In genomic region chr11:45979946-45980892, GRCm38 (mm10) we compare ENCODE assay signal across 8 mouse cellular contexts. TPM values are rescaled to one million over a fixed set of nuclear protein-coding genes. Genes with fewer than 3 reads are reported as not detected.
DNase-seq lines count a peak whose midpoint lies in the region; TF ChIP-seq lines count a peak whose summit lies in the region.

TSS of gene Sox30 (plus strand) at chr11:45980310.

- H3K4me3 ChIP-seq in embryonic fibroblast, embryonic 13.5 days (ENCODE audit: insufficient read depth, low read length) = peak within 1 kb of the TSS; percentile 4; the same call in 1 of the 2 replicates

- H3K4me1 ChIP-seq in embryonic fibroblast, embryonic 13.5 days (ENCODE audit: control insufficient read depth, insufficient read depth, low read length) = no peaks in the 10 kb centered on the region

- H3K27ac ChIP-seq in embryonic fibroblast, embryonic 13.5 days (ENCODE audit: insufficient read depth, low read length) = no peak within 1 kb of the TSS

- peak; percentile 28 to 43 for DNase-seq in spleen, adult 18-20 months
- DNase-seq in spleen, adult 12 weeks (ENCODE audit: low spot score) = no peak
- peak; percentile 71 for DNase-seq in heart, postnatal 4 days
- DNase-seq in layer of hippocampus, adult 9-11 months = peak; percentile 41
- DNase-seq in lung, postnatal 4 days = peak; percentile 67 to 81
- peak; percentile 20 to 28 for DNase-seq in right cerebral cortex, adult 2 months (ENCODE audit: low spot score in 2 of 2)
- peak; percentile 32 to 44 for DNase-seq in urinary bladder, postnatal 36 days (ENCODE audit: low spot score in 2 of 2)

- TF ChIP-seq CTCF in embryonic fibroblast, embryonic 13.5 days (IDR thresholded peaks at IDR 0.05; ENCODE audit: borderline replicate concordance, insufficient read depth, low read length) = no peak

- TF ChIP-seq POLR2A in embryonic fibroblast, embryonic 13.5 days (IDR thresholded peaks at IDR 0.05; ENCODE audit: low read depth, low read length) = peak; percentile 44; the same call in 1 of the 2 replicates

RNA-seq across cellular contexts. Expression of gene Sox30, which starts in this region (rescaled TPM):
- not detected in 2 replicates for polyA plus RNA-seq in embryonic fibroblast, embryonic 13.5 days (2011; ENCODE audit: insufficient read length, low read depth, missing spikeins)
- under 1 TPM; 0.27 to 0.55 TPM for total RNA-seq in heart, postnatal 4 days (2021)

Comparison
In these comparisons a context has a peak if more than half of its experiments do, and no peak if none do; other contexts are left out.
1. Peak in DNase-seq in heart, postnatal 4 days; RNA of the gene not detected or under 1 TPM.